Mouse (Mus musculus): ENCODE measurements around the gene Slc35a2.
"Not testable (repeated sequence)": the region's sequence is repeated elsewhere in the genome, so short reads cannot be mapped to it uniquely, and the experiment has no call there.

Gene Slc35a2

DNA sequence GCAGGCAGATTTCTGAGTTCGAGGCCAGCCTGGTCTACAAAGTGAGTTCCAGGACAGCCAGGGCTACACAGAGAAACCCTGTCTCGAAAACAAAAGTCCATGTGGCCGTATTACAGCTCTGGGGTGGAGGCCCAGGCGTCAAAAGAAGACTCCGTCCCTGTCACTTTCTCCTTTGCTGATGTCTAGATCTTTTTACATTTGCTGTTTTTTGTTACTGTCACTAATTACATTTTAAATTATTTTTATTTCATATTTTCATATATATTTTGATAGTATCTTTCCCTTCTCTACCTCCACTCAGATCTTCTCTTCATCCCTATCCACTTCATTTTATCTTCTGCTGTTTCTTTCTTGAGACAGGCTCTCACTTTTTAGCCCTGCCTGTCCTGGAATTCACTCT lies 23.9 kb downstream of the Slc35a2 start, which contains the start of gene Gm10491:
Gene Gm10491 (minus strand): TSS at position 101 of the 400 bp plus-strand sequence.
- no peak for DNase-seq (ENCODE audit: low read depth)

DNA sequence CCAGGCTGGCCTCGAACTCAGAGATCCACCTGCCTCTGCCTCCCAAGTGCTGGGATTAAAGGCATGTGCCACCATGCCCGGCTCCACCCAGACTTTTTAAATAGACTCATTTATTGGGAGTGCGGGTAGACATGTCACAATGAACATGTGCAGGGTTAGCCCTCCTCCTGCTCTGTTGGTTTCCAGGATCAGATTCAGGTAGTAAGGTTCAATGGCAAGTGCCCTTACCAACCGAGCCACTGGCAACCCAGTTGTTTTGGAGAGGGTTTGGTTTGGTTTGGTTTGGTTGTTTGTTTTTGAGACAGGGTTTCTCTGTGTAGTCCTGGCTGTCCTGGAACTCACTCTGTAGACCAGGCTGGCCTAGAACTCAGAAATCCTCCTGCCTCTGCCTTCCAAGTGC lies 25.4 kb downstream of the Slc35a2 start, which contains the start of gene Gm10490:
Gene Gm10490 (plus strand): TSS at position 301 of the 400 bp plus-strand sequence.
- DNase-seq (ENCODE audit: low read depth): not testable (repeated sequence)

- DNase-seq (ENCODE audit: low read depth): no peak
Observed at GRCm38 (mm10) chrX:7910473-7910872, 26.6 kb downstream of the Slc35a2 start.

GRCm38 (mm10) chrX:7915669-7916068 lies 31.8 kb downstream of the Slc35a2 start:
- not testable (repeated sequence) for DNase-seq (ENCODE audit: low read depth)

GRCm38 (mm10) chrX:7917960-7918359 lies 34.1 kb downstream of the Slc35a2 start:
- not testable (repeated sequence) for DNase-seq (ENCODE audit: low read depth)

GRCm38 (mm10) chrX:7919601-7920383 lies 36.0 kb downstream of the Slc35a2 start, which contains the start of gene Pcsk1n:
Gene Pcsk1n (plus strand): TSS chrX:7919822.
- no peak for DNase-seq (ENCODE audit: low read depth)

DNA sequence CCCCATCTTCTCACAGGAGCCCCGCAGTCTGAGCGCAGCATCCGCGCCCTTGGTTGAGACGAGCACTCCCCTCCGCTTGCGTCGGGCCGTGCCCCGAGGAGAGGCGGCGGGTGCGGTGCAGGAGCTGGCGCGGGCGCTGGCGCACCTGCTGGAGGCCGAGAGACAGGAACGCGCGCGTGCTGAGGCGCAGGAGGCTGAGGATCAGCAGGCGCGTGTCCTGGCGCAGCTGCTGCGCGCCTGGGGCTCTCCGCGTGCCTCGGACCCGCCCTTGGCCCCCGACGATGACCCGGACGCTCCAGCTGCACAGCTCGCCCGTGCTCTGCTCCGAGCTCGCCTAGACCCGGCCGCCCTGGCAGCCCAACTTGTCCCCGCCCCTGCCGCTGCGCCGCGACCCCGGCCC lies 38.2 kb downstream of the Slc35a2 start:
- no peak for DNase-seq (ENCODE audit: low read depth)

DNA sequence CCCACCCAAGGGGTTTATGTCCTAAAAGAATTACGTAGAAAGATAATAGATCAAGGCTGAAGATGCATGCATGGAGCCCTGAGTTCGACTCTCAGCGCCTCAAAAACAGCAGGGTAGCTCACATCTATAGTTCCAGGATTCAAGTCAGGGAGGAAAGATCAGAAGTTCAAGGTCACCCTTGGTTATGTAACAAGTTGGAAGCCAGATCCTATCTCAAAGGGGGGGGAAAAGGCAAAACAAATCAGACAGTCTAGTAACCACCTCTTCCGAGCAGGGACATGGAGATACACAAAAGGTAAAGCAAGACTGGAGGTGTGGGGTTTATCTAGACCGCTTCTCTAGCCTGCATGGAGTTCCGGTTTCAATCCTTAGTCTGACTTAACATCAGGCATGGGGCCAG lies 42.4 kb downstream of the Slc35a2 start:
- no peak for DNase-seq (ENCODE audit: low read depth)

- DNase-seq (ENCODE audit: low read depth): no peak
Observed at GRCm38 (mm10) chrX:7927116-7927515, 43.3 kb downstream of the Slc35a2 start.

DNA sequence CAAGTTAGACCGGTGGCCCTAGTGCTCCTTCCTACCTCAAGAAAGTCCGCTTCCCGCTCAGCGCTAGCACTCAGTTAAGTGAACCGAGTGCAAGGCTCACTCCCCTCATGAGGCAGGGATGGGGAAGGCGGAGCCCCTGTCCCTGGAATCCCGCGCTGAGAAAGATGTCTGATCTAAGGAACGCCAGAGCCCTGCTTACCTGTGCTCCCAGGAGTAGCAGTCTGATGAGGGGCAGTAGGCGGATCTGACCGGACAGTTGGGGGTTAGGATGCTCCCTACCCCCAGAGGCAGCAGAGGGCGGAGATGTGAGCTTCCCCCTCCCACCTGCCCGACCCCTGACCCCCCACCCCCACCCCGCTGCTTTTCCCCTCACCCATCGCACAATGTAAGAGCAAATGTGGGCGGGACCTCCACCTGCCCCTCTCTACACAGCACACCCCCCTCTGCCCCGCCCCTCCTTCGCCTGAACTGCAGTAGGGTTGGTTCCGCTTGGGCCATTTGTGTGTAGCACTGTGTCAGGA lies 44.5 kb downstream of the Slc35a2 start, which contains the start of gene Eras:
Gene Eras (minus strand): TSS at position 338 of the 521 bp plus-strand sequence.
- DNase-seq (ENCODE audit: low read depth): no peak

GRCm38 (mm10) chrX:7936874-7937273 lies 53.0 kb downstream of the Slc35a2 start:
- DNase-seq (ENCODE audit: low read depth): no peak

- DNase-seq (ENCODE audit: low read depth): no peak
Observed at GRCm38 (mm10) chrX:7937667-7938066, 53.8 kb downstream of the Slc35a2 start.
